Mouse (Mus musculus): ENCODE results near the gene Htr3b.
A peak's percentile ranks its signal among the peaks of the same experiment; 100 is the strongest.
"Not testable (repeated sequence)": the region's sequence is repeated elsewhere in the genome, so short reads cannot be mapped to it uniquely, and the experiment has no call there.

The Htr3b gene

DNA sequence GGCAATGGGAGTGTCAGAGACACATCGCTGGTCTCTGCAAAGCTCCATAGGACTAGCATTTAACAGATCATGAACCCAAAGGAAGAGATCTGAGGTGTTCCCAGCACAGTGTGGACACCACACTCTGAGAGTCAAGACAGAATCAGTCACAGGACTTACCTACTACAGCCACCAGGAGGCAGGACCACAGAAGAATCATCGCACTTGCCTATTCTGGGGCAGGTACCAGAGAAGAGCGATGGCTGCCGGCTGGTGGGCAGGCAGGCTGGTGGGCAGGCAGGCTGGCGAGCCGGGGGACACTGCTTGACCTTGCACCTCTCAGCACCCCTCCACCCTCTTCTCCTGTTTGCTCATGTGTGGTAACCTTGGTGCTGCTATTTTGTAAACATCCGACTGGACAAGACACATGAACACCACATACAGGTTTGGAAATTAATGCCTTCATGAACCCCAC is at the start of gene Htr3b:
Htr3b (minus strand) TSS at position 404 of the 454 bp plus-strand sequence.
- DNase-seq (ENCODE audit: low read depth, low spot score) = no peak

DNA sequence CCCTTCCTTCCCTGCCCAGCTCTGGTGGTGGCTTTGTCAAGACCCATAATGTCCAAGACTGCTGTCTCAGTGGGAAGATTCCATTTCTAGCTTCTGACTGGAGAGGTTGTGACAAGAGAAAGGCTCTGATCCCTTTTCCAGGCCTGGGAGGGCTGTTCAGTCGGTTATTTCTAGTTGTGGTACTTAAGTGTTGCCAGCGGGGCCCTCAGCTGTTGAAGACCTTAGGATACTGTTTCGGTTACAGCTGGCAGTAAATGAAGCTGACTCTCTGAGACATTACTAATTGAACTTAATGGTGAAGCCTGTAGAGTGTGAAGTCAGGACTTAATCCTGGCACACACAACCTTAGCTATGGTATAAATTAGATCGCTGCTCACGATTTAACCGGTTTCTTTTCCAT is 34.5 kb upstream of the Htr3b start:
- DNase-seq (ENCODE audit: low read depth, low spot score) = no peak

DNA sequence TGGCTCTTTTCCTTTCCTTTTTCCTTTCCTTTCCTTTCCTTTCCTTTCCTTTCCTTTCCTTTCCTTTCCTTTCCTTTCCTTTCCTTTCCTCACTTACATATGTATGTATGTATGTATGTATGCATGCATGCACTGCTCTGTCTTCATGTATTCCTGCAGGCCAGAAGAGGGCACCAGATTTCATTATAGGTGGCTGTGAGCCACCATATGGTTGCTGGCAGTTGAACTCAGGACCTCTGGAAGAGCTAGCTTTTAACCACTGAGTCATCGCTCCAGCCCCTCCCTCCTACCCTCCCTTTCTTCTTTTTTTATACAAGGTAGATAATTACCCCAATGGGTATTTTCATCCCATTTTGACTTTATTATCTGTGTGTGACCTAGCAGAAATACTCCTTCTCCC is 30.9 kb upstream of the Htr3b start:
- DNase-seq (ENCODE audit: low read depth, low spot score) = no peak

DNA sequence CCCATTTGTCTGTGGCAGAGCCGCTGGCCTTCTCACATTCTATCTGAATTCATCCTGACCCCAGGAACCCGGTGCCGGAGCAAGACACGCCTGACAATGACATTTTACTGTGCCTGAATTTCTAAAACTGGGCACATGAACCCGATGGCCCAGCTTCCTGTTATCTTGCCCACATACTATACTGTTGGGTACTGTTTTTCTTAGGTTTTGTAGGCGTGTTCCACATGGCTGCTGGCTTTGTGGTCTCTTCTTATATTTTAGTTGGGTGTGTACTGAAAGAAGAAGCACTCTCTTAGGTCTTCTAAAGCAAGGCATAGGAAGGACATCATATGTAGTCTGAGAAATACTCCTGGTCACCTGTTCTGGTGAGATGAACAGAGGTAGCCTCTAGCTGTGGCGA is 30.0 kb upstream of the Htr3b start:
- no peak for DNase-seq (ENCODE audit: low read depth, low spot score)

DNA sequence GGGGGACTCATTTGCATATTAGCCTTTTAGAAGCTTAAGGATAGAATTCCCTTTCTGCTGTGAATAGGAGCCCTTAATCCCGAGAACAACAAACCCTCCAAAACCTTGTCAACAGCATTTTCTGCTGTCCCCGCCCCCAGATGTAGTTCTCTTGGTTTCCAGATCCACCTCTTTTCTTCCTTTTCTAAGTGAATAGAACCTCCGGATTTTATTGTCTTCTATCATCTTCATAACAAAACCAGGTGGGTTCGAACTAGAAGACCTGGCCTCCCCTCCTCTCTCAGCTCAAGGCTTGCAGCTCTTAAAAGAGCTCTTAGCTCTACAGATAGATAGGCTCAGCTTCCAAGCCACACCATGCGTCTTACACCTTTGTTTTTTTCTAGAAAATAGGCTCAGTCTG is 26.9 kb upstream of the Htr3b start:
- DNase-seq (ENCODE audit: low read depth, low spot score) = no peak

DNA sequence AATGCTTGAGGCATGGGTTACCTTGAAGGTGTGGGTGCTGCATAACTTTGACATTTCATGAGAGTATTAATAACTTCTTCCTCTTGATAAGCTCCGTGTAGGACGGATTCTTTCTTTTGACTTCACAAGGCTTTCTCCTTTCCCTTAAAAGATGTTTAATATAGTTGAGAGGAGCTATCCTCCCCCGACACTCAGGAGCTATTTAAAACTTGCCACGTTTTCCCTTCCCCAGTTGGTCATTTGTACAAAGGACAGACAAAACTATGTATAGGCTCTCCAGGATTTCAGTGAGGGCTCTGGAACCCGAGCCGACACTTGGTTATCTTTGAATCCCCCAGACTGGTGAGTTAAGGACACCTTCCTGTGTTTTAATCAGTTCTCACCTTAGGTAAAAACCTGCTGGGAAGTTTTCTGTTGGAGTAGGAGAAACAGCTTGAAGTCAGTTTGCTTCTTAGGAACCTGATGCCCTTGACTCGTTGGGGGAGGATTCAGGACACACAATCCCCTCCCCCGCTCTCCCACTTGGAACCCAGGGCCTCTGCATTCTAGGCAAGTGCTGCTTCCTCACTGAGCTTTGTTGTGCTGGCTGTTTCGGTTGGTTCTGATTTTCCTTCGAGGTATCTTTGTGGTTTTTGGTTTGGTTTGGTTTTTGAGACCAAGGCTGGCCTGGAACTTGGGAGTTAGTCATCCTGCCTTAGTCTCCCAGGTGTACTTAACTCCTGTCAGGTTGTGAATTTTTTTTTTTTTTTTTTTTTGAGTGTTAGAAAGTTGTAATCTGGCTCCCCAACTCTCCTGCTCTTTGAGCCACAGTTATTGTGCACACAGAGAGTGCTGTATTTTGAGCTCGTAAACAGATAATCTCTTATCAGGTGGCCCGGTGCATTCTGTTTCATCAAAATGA is 22.7 kb upstream of the Htr3b start:
- peak; percentile 49 for DNase-seq (ENCODE audit: low read depth, low spot score)

DNA sequence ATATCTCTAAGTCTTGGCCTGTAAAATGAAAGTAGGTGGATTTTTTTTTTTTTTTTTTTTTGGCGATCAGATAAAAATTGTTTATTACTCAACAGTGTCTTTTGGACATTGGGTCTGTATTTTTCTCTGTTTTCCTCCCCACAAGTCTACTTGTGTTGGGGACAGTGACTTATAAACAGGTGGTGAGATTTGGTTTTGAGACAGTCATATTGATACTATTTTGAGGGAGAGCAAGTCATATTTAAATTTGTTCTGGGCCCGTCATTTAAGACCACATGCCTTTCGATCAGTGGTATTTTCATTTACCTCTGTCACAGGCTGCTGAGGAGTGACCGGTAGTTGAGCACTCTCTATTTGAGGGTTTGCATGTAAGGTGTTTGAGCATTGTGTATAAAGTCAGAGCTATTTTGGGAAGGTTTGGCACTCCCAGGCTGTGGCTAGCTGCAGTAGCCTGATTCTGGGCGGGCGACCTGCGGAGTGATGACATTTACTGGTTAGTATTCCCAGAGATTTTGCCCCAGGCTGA is 21.9 kb upstream of the Htr3b start:
- peak; percentile 87 for DNase-seq (ENCODE audit: low read depth, low spot score)

DNA sequence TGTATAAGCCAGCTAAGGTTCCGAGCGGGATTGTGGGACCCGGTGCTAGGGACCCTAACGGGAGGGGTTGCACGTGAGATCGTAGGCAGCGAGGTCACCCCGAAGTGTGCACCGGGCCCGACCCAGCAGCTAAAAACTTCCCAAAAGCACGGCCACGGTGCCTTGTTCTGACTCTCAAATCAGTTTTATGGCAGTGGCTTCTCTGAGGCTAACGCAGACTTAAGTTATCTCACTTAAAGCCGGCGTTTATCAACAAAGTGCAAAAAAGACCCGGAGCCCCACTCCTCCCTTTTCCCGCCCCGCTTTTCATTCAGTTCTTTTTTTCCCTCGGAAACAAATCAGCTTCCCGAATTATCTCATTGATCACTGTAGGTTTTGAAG is 20.9 kb upstream of the Htr3b start:
- no peak for DNase-seq (ENCODE audit: low read depth, low spot score)

DNA sequence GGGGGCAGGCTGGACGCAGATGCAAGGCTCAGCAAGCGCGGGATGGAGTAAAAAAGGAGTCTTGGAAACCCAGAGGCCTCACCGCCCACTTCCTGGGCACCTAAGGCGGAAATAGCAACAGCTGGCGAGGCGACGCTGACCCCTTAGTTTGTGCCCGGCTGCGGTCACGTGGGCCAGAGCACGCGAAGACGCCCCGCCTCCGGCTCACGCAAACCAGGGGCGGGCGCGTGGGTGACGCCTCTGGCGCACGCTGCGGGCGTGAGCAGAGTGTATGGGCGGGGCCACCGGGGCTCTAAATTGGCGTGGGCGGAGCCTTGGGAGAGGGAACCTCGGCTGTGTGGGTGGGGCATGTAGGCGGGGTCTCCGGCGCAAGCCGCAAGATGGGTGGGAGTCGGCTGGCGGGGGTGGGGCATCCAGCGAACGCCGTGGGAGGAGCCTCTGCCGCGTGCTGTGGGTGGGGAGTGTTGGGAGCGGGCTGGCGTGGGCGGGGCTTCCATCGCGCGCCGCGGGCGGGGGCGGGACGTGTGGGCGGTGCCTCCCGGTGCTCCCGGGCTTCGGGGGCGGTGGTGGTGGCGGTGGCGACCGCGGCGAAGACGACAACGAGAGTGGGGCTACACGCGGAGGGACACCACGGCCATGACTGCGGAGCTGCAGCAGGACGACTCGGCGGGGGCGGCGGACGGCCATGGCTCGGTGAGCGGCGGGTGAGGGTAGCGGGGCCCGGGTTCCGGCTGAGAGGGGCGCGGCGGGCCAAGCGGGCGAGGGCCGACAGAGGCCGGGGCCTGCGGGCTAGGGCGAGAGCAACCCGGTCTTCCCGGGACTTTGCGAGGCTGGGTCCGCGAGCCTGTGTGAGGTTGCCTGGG is 20.3 kb upstream of the Htr3b start, which contains the start of gene Usp28:
Usp28 (plus strand) TSS at position 531 of the 863 bp plus-strand sequence.
- DNase-seq (ENCODE audit: low read depth, low spot score) = peak; percentile 99

DNA sequence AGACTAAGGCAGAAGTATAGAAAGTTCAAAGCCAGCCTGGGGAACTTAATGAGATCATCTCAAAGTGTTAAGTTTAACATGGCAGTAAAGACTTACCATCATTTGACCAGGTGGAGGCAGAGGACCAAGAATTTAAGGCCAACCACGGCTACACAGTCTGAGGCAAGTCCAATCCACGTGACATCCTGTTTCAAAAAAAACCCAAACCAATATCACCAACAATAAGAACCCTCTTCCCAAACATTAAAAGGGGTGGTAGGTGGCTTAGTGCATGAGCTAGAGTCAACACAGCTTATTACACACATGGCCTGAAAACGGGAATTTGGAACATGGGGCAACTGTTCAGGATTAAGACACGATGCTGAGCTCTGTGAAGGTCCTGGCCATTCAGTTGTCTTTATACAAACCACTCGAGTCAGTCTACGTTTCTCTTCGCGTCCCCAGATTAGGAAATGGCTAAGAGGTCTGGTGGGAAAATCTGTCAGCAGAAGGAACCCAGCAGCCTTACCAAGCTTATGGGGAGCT is 19.6 kb upstream of the Htr3b start:
- DNase-seq (ENCODE audit: low read depth, low spot score) = no peak

DNA sequence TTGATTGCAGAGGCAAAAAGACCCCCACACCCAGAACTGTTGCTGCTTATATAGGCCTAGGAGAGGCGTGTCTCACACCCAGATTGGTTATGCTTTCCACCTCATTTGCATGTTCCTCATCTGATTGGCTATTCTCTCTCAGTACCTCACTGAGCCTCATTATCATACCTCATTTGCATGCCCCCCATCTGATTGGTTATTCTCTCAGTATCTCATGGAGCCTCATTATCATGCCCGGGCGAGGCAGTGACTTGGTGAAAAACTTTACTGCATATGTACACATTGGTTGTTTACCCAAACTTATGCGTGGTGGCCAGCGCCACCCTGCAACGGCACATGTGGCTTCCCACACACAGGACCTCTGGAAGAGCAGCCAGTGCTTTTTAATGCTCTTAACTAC is 19.0 kb upstream of the Htr3b start:
- not testable (repeated sequence) for DNase-seq (ENCODE audit: low read depth, low spot score)

DNA sequence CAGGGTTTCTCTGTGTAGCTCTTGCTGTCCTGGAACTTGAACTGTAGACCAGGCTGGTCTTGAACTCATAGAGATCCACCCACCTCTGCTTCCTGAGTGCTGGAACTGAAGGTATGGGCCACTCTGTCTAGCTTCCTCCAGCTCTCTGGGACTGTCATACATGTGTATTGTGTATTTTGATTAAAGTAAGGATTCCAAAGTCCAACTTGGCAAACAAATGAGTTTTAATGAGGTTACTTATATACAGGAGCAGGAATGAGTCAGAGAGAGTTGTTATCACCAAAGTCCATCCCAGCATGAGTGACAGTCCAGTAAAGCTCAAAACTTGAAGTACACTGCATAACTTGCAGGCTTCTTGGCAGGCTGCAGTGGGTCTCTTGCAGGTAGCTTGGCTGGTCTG is 17.0 kb upstream of the Htr3b start:
- no peak for DNase-seq (ENCODE audit: low read depth, low spot score)

DNA sequence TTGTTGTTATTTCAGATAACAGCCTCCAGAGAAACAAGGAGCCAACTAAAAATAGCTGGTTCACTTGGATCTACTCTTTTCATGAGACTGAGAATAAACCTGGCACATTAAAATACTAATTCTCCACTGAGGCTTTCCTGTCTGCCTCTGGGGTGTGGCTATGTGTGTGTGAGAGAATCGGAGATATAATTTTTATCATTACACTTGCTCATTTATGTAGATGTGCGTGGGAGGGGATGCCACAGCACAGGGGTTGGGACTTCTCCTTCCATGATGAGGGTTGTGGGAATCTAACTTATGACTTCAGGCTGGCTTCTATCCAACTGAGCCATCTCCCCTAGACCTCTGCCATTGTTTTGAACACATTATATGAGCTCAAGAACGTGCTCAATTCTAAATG is 16.0 kb upstream of the Htr3b start:
- no peak for DNase-seq (ENCODE audit: low read depth, low spot score)

DNA sequence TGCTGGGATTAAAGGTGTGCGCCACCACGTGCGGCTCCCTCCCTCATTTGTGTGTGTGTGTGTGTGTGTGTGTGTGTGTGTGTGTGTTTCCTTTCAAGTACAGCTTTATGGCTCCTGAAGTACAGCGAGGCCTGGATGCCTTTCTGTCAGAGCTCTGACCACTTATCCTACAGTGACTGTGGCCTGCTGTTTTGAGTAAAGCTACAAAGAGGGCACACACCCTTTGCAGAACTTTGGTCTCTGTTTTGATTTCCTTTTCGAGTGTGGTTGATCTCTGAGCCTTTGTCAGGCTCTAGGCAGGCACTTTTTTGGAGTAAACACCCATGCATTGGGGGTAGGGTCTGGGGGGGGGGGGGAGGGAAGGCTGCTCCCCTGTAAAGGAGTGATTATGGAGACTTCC is 15.6 kb upstream of the Htr3b start:
- no peak for DNase-seq (ENCODE audit: low read depth, low spot score)

DNA sequence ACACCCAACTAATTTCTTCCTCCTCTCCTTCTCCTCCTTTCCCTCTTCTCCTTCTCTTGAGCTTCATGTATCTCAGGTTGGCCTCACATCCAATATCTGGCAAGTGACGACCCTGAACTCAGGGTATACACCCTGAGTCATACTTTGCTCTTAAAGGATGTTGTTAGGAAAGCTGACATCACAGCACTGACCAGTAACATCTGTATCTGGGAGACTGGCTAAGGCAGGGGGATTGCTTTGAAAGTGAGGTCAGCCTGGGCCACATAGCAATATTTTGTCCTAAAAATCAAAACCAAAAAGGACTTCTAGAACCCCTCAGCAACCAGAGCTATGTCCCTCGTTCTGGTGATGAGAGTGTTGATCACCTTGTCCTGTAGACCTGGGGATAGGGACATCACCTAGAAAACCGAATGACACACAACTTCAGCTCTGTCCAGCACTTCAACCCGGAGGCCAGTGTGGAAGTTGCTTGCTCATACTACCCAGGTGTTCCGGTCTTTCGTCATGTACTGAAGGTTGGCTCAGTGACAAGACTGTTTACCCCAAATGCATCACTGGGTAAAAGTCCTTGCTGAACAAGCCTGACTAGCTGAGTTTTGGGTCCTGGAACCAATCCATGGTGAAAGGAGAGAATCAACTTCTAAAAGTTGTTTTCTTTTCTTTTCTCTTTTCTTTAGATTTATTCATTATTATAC is 12.0 kb upstream of the Htr3b start:
- DNase-seq (ENCODE audit: low read depth, low spot score) = no peak

DNA sequence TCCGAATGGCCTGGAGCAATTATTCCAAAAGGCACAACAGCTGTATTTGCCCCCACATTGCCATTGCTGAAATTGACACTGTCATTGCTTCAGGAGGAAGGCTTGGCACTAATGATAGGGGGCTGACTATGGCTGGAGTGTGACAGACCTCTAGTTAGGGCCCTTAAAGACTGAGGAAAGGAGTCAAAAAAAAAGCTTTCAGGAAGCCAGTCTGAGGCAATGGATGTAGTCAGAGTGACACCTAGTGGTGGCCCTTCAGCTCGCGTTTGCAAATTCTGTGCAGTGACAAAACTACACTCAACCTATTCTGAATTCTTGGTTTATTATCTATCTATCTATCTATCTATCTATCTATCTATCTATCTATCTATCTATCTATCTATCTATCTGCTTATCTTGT is 7.7 kb upstream of the Htr3b start:
- DNase-seq (ENCODE audit: low read depth, low spot score) = peak; percentile 81

DNA sequence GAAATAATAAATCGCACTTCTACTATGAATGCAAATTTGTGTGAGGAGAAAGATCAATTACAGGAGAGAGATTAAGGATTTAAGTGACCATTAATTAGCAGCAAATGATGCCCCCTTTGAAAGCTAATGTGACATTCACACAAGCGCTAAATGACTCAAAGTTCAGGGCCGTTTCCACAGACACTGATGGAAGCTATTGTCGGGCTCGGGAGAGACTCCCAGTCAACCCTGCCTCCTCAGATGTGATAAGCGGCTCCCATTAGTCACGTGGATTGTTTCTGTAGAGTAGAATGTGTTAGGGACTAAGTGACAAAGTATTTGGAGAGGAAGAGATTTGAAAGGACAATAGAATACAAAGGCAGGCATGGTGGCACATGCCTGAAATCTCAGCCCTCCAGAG is 2.7 kb downstream of the Htr3b start:
- no peak for DNase-seq (ENCODE audit: low read depth, low spot score)

DNA sequence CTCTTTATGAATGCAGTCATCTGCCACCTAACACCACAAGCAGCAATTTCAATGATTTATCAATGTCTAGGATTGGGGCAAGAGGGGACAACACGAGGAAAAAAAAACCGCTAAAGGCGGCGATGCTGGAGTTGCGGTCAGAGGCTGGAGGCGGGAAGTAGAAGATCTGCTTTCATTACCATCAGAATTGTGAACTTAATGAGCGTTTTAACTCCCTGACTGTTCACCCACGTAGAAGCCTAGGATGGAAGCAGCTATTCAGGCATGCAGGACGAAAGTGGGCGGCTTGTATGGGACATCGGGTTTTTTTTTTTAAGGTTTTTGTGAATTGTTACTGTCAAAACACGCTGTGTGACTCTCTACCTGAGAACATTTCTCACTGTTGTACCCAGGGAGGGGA is 3.5 kb downstream of the Htr3b start:
- DNase-seq (ENCODE audit: low read depth, low spot score) = peak; percentile 43

DNA sequence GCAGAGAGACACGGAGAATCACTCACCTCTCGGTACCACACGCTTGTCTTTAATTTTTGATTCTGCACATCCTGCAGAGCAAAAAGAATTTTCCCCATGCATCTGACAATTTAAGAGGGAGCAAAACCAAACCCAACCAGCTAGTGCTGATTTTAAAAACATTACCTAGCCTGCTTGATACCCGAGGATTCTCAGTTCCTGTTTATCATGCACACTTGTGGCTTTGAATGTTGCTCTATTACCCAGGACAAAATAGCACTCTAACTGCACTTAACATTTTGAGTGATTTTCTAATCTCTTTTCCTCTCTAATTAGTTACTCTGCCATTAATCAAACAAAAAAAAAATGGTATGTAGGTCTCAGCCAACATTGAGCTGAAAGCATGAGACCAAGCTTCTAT is 17.2 kb downstream of the Htr3b start:
- DNase-seq (ENCODE audit: low read depth, low spot score) = no peak

DNA sequence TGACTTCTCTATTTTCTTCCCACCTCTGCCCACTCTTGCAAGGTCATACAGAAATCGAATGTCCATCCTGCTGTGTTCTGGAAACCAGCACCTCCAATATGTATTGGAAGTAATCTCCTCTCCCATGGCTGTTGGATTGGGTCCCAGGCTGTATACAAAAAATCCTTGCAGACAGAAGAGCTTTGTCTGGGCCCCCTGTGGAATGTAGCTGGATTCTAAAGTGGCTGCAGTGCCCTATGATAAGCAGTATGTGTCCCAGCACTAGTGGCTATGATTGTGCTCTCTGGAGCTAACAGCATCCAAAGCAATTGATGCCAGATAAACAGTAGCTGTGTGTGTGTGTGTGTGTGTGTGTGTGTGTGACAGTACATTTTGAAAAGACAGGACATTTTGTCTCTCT is 22.4 kb downstream of the Htr3b start:
- no peak for DNase-seq (ENCODE audit: low read depth, low spot score)

DNA sequence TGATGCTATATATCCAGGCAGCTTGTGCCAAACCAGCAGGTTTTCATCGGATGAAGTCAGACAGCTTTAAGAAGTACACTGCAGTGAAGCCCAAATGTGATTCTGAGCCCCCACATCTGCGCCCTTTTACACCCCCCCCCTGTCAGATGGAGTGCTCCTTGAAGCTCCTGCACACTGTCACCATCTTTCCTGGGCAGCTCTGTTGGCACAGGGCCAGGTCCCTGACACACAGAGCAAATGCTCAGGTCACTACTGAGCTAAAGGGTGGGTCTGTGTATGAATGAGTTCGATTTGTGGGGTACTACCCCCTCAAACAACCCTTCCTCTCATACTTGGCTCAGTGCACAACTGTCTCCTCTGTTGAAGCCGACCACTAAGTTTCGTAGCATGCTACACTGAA is 35.4 kb downstream of the Htr3b start:
- DNase-seq (ENCODE audit: low read depth, low spot score) = no peak

DNA sequence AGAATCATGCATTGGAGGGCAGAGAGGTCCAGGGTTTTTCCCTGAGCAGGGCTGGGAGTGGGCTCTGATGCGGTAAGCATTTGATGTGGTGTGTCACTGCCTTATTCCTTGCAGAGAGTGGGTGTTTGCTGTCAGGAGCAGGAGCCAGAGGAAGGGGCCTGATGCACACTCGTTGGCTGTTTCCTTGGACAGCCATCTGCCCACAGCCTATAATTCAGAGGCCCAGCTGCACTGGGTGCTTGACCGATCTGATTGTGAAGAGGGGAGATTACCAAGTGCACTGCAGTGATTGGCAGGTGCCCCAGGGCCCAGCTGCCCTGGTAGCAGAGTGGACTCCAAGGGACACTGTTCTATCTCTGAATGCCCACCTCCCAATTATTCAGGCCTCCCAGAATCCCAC is 36.0 kb downstream of the Htr3b start:
- peak; percentile 20 for DNase-seq (ENCODE audit: low read depth, low spot score)

Measured in brain, adult 2 months (tissue).